Mouse (Mus musculus): ENCODE data around the gene Usp49. TPM values are rescaled to one million over a fixed set of nuclear protein-coding genes. Genes with fewer than 3 reads are reported as not detected.

The Usp49 gene
- polyA plus RNA-seq (2012; rRNA removed; ENCODE audit: low replicate concordance): 10.6 and 11.0 TPM in 2 replicates

GRCm38 (mm10) chr17:47630678-47631065, at the start of gene Usp49:
Gene Usp49 (plus strand): TSS chr17:47630690.

GRCm38 (mm10) chr17:47610849-47611660, 19.4 kb upstream of the Usp49 start, which contains the start of the genes Bysl, Med20 and Gm20517:
Gene Bysl (minus strand): TSS chr17:47611492.
Gene Med20 (plus strand): TSS chr17:47611582.
Gene Gm20517 (plus strand): TSS chr17:47611589.

GRCm38 (mm10) chr17:47688344-47688607, 57.8 kb downstream of the Usp49 start, which contains the start of gene Tomm6:
Gene Tomm6 (minus strand): TSS chr17:47688386.

GRCm38 (mm10) chr17:47688608-47689575, 58.4 kb downstream of the Usp49 start, which contains the start of gene Frs3:
Gene Frs3 (plus strand): TSS chr17:47689030.

GRCm38 (mm10) chr17:47694442-47694502, 63.8 kb downstream of the Usp49 start, which contains the start of gene Gm21981:
Gene Gm21981 (minus strand): TSS chr17:47694455.

GRCm38 (mm10) chr17:47694503-47695336, 64.2 kb downstream of the Usp49 start, which contains the start of gene Prickle4:
Gene Prickle4 (minus strand): TSS chr17:47694736.

GRCm38 (mm10) chr17:47726566-47726965, 96.1 kb downstream of the Usp49 start, which contains the start of gene Pgc:
Gene Pgc (plus strand): TSS chr17:47726842.

Other genes with a start within 250 kb of the Usp49 start
- gene Guca1b, start 245.3 kb upstream of the Usp49 start, polyA plus RNA-seq (2012; rRNA removed; ENCODE audit: low replicate concordance): 0.75 and 2.6 TPM in 2 replicates
- 1.5 and 5.1 TPM in 2 replicates for gene Guca1a, start 230.1 kb upstream of the Usp49 start, polyA plus RNA-seq (2012; rRNA removed; ENCODE audit: low replicate concordance)
- gene AI661453, start 194.1 kb upstream of the Usp49 start, polyA plus RNA-seq (2012; rRNA removed; ENCODE audit: low replicate concordance): 1.6 and 4.0 TPM in 2 replicates
- gene 1700001C19Rik, start 193.3 kb upstream of the Usp49 start, polyA plus RNA-seq (2012; rRNA removed; ENCODE audit: low replicate concordance): 0.06 and 0.39 TPM in 2 replicates
- 25.0 and 34.5 TPM in 2 replicates for gene Taf8, start 128.4 kb upstream of the Usp49 start, polyA plus RNA-seq (2012; rRNA removed; ENCODE audit: low replicate concordance)
- 165 and 189 TPM in 2 replicates for gene Ccnd3, start 125.6 kb upstream of the Usp49 start, polyA plus RNA-seq (2012; rRNA removed; ENCODE audit: low replicate concordance)
- gene Bysl, start 19.2 kb upstream of the Usp49 start, polyA plus RNA-seq (2012; rRNA removed; ENCODE audit: low replicate concordance): 12.1 and 16.8 TPM in 2 replicates
- gene Med20, start 19.1 kb upstream of the Usp49 start, polyA plus RNA-seq (2012; rRNA removed; ENCODE audit: low replicate concordance): 30.1 and 35.1 TPM in 2 replicates
- 0.92 and 3.5 TPM in 2 replicates for gene Gm20517, start 19.1 kb upstream of the Usp49 start, polyA plus RNA-seq (2012; rRNA removed; ENCODE audit: low replicate concordance)
- 108 and 152 TPM in 2 replicates for gene Tomm6, start 57.7 kb downstream of the Usp49 start, polyA plus RNA-seq (2012; rRNA removed; ENCODE audit: low replicate concordance)
- gene Frs3, start 58.3 kb downstream of the Usp49 start, polyA plus RNA-seq (2012; rRNA removed; ENCODE audit: low replicate concordance): 13.8 and 15.6 TPM in 2 replicates
- gene Gm21981, start 63.8 kb downstream of the Usp49 start, polyA plus RNA-seq (2012; rRNA removed; ENCODE audit: low replicate concordance): 2.8 and 5.5 TPM in 2 replicates
- 7.4 and 9.1 TPM in 2 replicates for gene Prickle4, start 64.0 kb downstream of the Usp49 start, polyA plus RNA-seq (2012; rRNA removed; ENCODE audit: low replicate concordance)
- gene Pgc, start 96.2 kb downstream of the Usp49 start, polyA plus RNA-seq (2012; rRNA removed; ENCODE audit: low replicate concordance): 0.50 and 0.56 TPM in 2 replicates
- gene Tfeb, start 106.3 kb downstream of the Usp49 start, polyA plus RNA-seq (2012; rRNA removed; ENCODE audit: low replicate concordance): 20.9 and 24.8 TPM in 2 replicates
- 10.0 and 35.1 TPM in 2 replicates for gene Mdfi, start 204.0 kb downstream of the Usp49 start, polyA plus RNA-seq (2012; rRNA removed; ENCODE audit: low replicate concordance)